Mouse (Mus musculus): Measurements from ENCODE around the gene Zwilch. TPM values are rescaled to one million over a fixed set of nuclear protein-coding genes. Genes with fewer than 3 reads are reported as not detected.

The Zwilch gene
- polyA plus RNA-seq, 1 experiment from 2014 or later = 19.8 TPM

GRCm38 (mm10) chr9:64089004-64089403 is 83.9 kb downstream of the Zwilch start:
- Histone ChIP-seq H3K4me3 (replicated peaks) (no peak overlapping the region), H3K4me2 (no peak overlapping the region), H3K27ac (peak overlapping the region; percentile 63), H3K4me1 (peaks cover 35% of the 10 kb centered on the region), H3K36me3 (no peaks in the 10 kb centered on the region), H3K9ac (no peak overlapping the region), H3K27me3 (replicated peaks) (no peaks in the 10 kb centered on the region), H3K9me3 (no peaks in the 10 kb centered on the region)
- WGBS = 36% methylated on average over 12 of the region's 12 CpGs
- no peak for ATAC-seq (ENCODE audit: insufficient read depth, low FRiP score, low read depth)

- H3K4me2 ChIP-seq = no peak overlapping the region
- H3K4me3 ChIP-seq (replicated peaks) = no peak overlapping the region
- no peak overlapping the region for H3K9ac ChIP-seq
- no peaks in the 10 kb centered on the region for H3K27me3 ChIP-seq (replicated peaks)
- H3K9me3 ChIP-seq = no peaks in the 10 kb centered on the region
- H3K36me3 ChIP-seq = no peaks in the 10 kb centered on the region
- H3K27ac ChIP-seq = 0 out of 2 replicates have a peak overlapping the region, but pooled peaks have one; percentile 63
- 89% methylated on average over 7 of the region's 7 CpGs for WGBS
- ATAC-seq (ENCODE audit: insufficient read depth, low FRiP score, low read depth) = no peak
- H3K4me1 ChIP-seq = peaks cover 37% of the 10 kb centered on the region
Observed at GRCm38 (mm10) chr9:64088346-64088745, 84.6 kb downstream of the Zwilch start.

GRCm38 (mm10) chr9:64087461-64088235 is 85.3 kb downstream of the Zwilch start:
- no peaks in the 10 kb centered on the region for H3K27me3 ChIP-seq (replicated peaks)
- H3K36me3 ChIP-seq = no peaks in the 10 kb centered on the region
- no peak overlapping the region for H3K4me3 ChIP-seq (replicated peaks)
- H3K9ac ChIP-seq = no peak overlapping the region
- no peaks in the 10 kb centered on the region for H3K9me3 ChIP-seq
- 42% methylated on average over 5 of the region's 5 CpGs for WGBS
- H3K4me1 ChIP-seq = peaks cover 37% of the 10 kb centered on the region
- H3K27ac ChIP-seq = no peak overlapping the region
- peak; percentile 37; the same call in 1 of the 2 replicates for ATAC-seq (ENCODE audit: insufficient read depth, low FRiP score, low read depth)
- H3K4me2 ChIP-seq = no peak overlapping the region

Other genes starting within 250 kb of the Zwilch start
- gene Smad6, start 151.0 kb downstream of the Zwilch start, polyA plus RNA-seq (2015; fragmentation: Nextera tagmentation; extraction: Ambion mirVana) = 10.0 and 10.8 TPM in 2 replicates
- 0.06 TPM in 1 of 2 replicates, not detected in the other for gene Lctl, start 56.0 kb downstream of the Zwilch start, polyA plus RNA-seq (2015; fragmentation: Nextera tagmentation; extraction: Ambion mirVana)
- 1,181 and 1,204 TPM in 2 replicates for gene Rpl4, start 271 bp upstream of the Zwilch start, polyA plus RNA-seq (2015; fragmentation: Nextera tagmentation; extraction: Ambion mirVana)
- 31.1 and 32.8 TPM in 2 replicates for gene Snapc5, start 6.2 kb upstream of the Zwilch start, polyA plus RNA-seq (2015; fragmentation: Nextera tagmentation; extraction: Ambion mirVana)
- 3.2 and 5.0 TPM in 2 replicates for gene Uchl4, start 62.1 kb upstream of the Zwilch start, polyA plus RNA-seq (2015; fragmentation: Nextera tagmentation; extraction: Ambion mirVana)
- 85.5 and 88.6 TPM in 2 replicates for gene Map2k1, start 80.5 kb upstream of the Zwilch start, polyA plus RNA-seq (2015; fragmentation: Nextera tagmentation; extraction: Ambion mirVana)
- 182 and 194 TPM in 2 replicates for gene Tipin, start 108.5 kb upstream of the Zwilch start, polyA plus RNA-seq (2015; fragmentation: Nextera tagmentation; extraction: Ambion mirVana)
- gene Dis3l, start 168.2 kb upstream of the Zwilch start, polyA plus RNA-seq (2015; fragmentation: Nextera tagmentation; extraction: Ambion mirVana) = 17.9 and 20.4 TPM in 2 replicates
- gene Megf11, start 212.5 kb upstream of the Zwilch start, polyA plus RNA-seq (2015; fragmentation: Nextera tagmentation; extraction: Ambion mirVana) = 1.2 and 1.4 TPM in 2 replicates